Mouse (Mus musculus): Measurements from ENCODE around the gene Zscan22. TPM values are rescaled to one million over a fixed set of nuclear protein-coding genes. Genes with fewer than 3 reads are reported as not detected.
"Not testable (repeated sequence)": the region's sequence is repeated elsewhere in the genome, so short reads cannot be mapped to it uniquely, and the experiment has no call there.

The Zscan22 gene
- 10 to 100 TPM in 1 of 2 experiments, 1 to 10 TPM in 1; 9.7 to 10.2 TPM for total RNA-seq (2021)
- long read RNA-seq, experiment 1, partial matches to known transcripts = 0 of 3 reads
- long read RNA-seq, experiment 1, other reads (novel, unspliced or antisense) = 2 of 3 reads
- long read RNA-seq, experiment 2, partial matches to known transcripts = 1 of 7 reads
- long read RNA-seq, experiment 2, other reads (novel, unspliced or antisense) = 4 of 7 reads

GRCm38 (mm10) chr7:12897655-12898410 is at the start of gene Zscan22:
Gene Zscan22, plus strand, starts transcription at chr7:12897815.
- DNase-seq = peak; percentile 92

DNA sequence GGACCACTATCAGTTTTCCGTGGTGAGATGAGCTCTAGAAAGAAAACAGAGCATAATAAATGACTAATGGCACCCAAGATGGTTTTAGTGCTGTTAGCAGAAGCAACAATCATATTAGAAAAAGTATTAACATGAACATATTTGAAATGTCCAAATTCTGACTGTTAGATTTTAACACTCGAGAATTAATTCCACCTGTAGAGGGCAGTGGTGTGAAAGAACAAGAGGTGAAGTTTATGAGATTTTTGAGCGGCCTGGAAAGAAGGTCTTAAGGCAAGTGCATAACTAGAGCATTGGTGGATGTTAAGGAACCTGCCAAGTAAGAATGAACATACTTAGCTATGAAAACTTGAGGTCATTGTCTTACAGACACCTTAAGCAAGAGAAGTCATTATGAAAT is 23.3 kb upstream of the Zscan22 start:
- DNase-seq = peak; percentile 16

DNA sequence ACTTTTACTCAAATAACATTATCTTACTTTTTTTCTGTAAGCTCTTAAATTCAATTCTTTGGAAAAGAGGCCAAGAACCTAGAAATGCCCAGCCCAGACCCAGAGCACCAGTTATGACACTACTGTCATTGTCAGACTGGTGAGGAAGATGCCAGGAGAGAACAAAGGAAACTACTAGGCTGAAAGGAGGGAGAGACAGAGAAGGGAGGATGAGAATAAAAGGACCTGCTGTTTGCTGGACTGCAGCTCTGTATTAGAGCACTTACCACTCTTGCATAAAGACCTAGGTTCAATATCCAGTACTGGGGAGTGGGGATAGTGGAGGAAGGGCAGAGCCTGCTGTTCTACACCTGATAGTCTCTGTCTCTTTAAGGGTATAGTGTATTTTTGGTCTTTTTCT is 17.6 kb upstream of the Zscan22 start:
- no peak for DNase-seq

- not testable (repeated sequence) for DNase-seq
Observed at GRCm38 (mm10) chr7:12880497-12880896, 17.1 kb upstream of the Zscan22 start.

DNA sequence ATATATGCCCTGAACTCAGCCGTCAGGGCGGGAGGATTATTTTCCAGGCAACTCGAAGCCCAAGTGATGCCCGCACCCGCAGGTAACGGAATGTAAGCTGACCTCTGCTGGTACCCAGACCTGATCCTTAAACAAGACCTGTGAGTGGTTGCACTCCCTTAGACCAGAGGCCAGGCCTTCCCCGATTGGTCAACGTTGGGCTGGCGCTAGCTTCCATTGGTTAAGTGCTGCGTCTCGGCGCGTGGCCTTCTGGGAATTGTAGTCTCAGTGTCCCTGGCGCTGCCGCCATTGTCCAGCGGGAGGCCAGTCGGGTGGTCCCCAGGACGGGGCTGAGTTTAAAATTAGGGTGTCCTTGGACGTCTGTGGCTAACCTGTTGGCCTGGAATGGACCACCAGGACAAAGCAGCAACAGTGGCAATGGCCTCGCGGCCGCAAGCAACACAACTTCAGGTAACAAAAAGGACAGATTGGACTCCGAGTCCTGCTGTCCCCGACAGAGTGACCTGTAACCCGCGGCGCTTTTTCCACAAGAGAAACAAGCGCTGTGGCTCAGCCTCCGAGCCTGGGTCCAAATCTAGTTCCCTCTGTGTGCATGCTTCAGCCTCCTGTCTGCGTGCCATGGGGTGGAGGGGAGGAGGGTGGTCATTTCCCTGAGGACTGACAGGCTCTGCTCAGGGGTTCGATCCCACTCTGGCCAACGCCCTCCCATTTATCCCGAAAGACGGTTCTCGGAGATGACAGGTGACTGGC is 16.5 kb upstream of the Zscan22 start, which contains the start of gene Zfp128:
TSS of gene Zfp128 (plus strand) at position 267 of the 750 bp plus-strand sequence.
- DNase-seq = peak; percentile 95

DNA sequence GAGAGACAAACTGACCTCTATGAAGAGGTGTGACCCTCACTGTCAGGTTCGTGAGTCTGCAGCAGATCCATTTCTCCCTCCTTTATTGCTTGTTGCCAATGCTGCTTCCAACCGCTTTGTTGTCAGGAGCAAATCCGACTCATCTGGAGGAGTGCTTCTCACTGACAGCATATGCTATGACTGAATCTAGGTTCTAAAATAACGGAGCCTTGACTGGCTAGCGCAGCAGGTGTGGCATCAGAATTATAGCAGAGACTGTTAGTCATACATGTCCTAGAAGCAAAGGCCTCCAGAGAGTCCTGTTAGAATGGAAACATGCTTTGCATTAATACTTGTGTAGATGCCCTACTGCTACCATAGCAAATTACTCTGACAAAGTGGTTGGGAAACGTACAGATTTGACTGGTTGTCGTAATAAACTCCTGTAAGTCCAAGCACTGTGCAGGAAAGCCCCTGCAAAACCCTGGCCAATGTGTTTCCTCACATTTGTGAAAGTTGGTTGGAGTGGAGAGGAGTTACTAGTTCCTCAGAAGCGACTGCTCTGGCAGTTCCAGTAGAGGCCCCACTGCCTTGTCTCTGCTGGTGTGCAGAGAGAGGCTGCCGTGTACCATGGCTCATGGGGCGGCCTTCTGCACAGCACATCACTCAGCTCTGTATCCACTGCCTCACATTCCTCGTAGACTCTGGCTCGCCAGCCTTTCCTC is 10.9 kb upstream of the Zscan22 start:
- no peak for DNase-seq

GRCm38 (mm10) chr7:12887585-12887984 is 10.0 kb upstream of the Zscan22 start:
- no peak for DNase-seq

- no peak for DNase-seq
Observed at GRCm38 (mm10) chr7:12890928-12891327, 6.7 kb upstream of the Zscan22 start.

- no peak for DNase-seq
Observed at GRCm38 (mm10) chr7:12891334-12891733, 6.3 kb upstream of the Zscan22 start.

- DNase-seq = no peak
Observed at GRCm38 (mm10) chr7:12901517-12901916, 3.9 kb downstream of the Zscan22 start.

DNA sequence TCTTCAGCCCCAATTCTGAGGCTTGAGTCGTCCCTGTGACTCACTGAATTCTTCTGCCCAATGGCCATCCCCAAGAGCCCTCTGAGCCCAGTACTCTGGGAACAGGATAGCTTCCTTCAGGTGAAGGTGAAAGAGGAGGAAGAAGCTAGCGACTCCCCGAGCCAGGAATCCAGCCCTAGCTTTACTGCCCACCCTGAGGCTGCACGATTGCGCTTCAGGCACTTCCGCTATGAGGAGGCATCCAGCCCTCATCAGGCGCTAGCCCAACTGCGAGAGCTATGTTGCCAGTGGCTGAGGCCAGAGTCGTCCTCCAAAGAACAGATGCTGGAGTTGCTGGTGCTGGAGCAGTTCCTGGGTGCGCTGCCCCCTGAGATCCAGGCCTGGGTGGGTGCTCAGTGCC is 6.0 kb downstream of the Zscan22 start:
- no peak for DNase-seq

GRCm38 (mm10) chr7:12905146-12905545 is 7.5 kb downstream of the Zscan22 start:
- no peak for DNase-seq

GRCm38 (mm10) chr7:12909498-12909962 is 11.9 kb downstream of the Zscan22 start:
- peak; percentile 88 for DNase-seq

- peak; percentile 75 for DNase-seq
Observed at GRCm38 (mm10) chr7:12910181-12910668, 12.6 kb downstream of the Zscan22 start.

DNA sequence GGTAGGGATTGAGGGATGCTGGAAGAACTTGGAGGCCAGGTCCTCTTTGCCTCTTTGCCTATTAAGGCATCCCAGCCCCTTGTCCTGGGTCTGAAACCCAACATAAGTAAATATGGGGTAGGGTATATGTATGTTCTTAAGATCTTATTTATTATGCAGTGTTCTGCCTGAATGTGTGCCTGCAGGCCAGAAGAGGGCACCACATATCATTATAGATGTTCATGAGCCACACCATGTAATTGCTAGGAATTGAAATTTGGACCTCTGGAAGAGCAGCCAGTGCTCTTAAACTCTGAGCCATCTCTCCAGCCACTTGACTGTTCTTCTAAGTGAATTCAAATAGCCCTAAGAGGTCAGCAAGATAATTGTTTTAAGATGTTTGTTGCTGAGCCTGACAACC is 15.9 kb downstream of the Zscan22 start:
- no peak for DNase-seq

DNA sequence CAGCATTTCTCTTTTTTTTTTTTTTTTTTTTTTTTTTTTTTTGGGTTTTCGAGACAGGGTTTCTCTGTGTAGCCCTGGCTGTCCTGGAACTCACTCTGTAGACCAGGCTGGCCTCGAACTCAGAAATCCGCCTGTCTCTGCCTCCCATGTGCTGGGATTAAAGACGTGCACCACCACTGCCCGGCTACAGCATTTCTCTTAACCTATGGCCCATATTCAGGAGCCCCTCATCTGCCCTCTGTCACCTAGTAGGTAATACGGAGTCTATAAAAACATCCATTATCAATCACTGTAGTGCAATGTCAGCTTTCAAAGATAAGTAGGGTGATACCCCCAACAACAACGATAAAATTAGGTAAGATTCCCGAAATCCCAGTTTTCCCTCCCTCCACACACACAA is 22.9 kb downstream of the Zscan22 start:
- DNase-seq = not testable (repeated sequence)

DNA sequence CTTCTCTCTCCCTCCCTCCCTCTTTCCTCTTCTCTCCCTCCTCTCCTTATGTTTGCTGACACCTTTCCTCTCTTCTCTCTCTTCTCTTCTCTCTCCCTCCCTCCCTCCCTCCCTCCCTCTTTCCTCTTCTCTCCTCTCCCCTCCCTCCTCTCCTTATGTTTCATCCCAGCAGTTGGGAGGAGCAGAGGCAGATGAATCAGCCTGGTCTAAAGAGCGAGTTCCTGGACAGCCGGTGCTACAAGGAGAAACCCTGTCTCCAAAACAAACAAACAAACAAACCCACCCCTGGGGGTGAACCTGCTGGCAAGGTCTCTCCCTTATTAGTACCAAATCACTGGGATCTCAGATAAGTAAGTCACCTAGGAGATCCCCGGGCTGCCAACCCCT is 23.7 kb downstream of the Zscan22 start:
- DNase-seq = no peak

GRCm38 (mm10) chr7:12921705-12922465 is 24.3 kb downstream of the Zscan22 start, which contains the start of gene Rps5:
Gene Rps5, plus strand, starts transcription at chr7:12922290.
- DNase-seq = peak; percentile 98

DNA sequence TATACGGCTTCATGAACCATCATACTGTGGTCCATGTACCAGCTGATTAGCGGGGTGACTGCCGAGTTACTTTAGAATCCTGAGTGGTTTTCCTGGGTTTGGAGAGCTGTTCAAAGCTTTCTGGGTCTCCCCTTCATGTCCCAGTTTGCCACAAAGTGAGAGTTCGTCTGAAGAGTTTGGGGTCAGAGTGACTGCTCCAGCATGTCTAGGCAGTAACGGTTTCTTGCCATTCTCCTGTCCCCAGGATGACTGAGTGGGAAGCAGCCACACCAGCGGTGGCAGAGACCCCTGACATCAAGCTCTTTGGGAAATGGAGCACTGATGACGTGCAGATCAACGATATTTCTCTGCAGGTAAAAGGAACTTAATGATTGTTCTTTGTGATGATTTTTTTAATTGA is 25.1 kb downstream of the Zscan22 start:
- DNase-seq = no peak

DNA sequence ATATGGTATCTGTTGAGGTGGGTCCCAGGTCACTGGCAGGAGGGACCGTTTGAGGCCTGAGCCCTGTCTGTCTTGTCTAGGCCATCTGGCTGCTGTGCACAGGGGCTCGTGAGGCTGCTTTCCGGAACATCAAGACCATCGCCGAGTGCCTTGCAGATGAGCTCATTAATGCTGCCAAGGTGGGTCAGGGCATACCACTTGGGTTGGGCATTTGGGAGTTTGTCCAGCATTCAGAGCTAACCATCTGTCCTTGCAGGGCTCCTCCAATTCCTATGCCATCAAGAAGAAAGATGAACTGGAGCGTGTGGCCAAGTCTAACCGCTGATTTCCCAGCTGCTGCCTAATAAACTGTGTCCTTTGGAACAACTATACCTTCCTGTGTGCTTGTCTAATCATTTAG is 28.7 kb downstream of the Zscan22 start:
- no peak for DNase-seq

- peak; percentile 15 for DNase-seq
Observed at GRCm38 (mm10) chr7:12927191-12927680, 29.6 kb downstream of the Zscan22 start, which contains the start of gene Rnf225. Gene Rnf225, plus strand, starts transcription at chr7:12927416.

All from adrenal gland, postnatal 10 days (tissue).